Mouse (Mus musculus) duodenum, adult 2 months (tissue): Measurements from ENCODE around the gene Nkx2-1. TPM values are rescaled to one million over a fixed set of nuclear protein-coding genes. Genes with fewer than 3 reads are reported as not detected.

Experiments used
- polyA plus RNA-seq: library from polyadenylated mRNA; depleted of rRNA; stranded (reverse); fragments of >200 nt; gene quantifications from 2 replicates; pipeline ENCODE4 v1.2.3, GENCODE M21; 2012; ENCODE audit warnings: low replicate concordance; rRNA removed

Nkx2-1 gene
- not detected in 2 replicates for polyA plus RNA-seq

DNA sequence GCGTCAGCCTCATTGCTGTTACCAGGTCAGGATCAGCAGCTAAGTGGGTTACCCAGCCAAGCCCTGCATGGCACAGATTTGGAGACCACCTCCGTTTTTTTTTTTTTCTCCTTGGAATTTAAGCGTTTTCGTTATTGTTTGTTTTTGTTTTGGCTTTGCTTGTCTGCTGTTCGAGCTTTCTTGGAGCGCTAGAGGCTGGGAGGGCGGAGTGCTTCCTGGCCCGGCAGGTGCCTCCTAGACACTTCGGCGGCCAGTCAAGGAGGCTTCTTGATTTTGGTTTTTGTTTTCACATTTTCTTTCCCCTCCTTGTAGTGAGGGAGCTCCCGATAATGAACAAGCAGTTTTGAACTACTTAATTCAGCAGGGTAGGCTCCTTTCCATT lies at the start of gene Nkx2-1:
TSS of gene Nkx2-1 (minus strand) at position 25 of the 382 bp plus-strand sequence.

Other genes starting within 250 kb of the Nkx2-1 start
- gene Mbip, start 191.0 kb downstream of the Nkx2-1 start, polyA plus RNA-seq: 0.24 and 2.0 TPM in 2 replicates
- 0.16 TPM in 1 of 2 replicates, not detected in the other for gene Nkx2-9, start 76.4 kb upstream of the Nkx2-1 start, polyA plus RNA-seq
- 0.15 TPM in 1 of 2 replicates, not detected in the other for gene Pax9, start 154.9 kb upstream of the Nkx2-1 start, polyA plus RNA-seq